ENCODE assay signal across 11 mouse cellular contexts in genomic region chr11:19917381-19918245, GRCm38 (mm10). TPM values are rescaled to one million over a fixed set of nuclear protein-coding genes. Genes with fewer than 3 reads are reported as not detected.
DNase-seq lines count a peak whose midpoint lies in the region; ATAC-seq and TF ChIP-seq lines count a peak whose summit lies in the region.
"Had no signal": no experiment of that assay in that cellular context is flagged by ENCODE, and none has a peak within 500 bp of the region (broad histone marks: within the 10 kb centered on the region; RNA-seq: fewer than 3 reads in every experiment).

No protein-coding gene starts in this region.

- WGBS in heart, embryonic 12.5 days, result 26% methylated on average over 9 of the region's 9 CpGs
- 8% methylated on average over 9 of the region's 9 CpGs for WGBS in midbrain, embryonic 12.5 days
- 9% methylated on average over 9 of the region's 9 CpGs for WGBS in midbrain, embryonic 16.5 days
- 61% methylated on average over 9 of the region's 9 CpGs for WGBS in liver, postnatal 0 days (ENCODE audit: insufficient replicate concordance)

- peaks cover 17% of the 10 kb centered on the region for H3K4me1 ChIP-seq in heart, embryonic 12.5 days (replicated peaks)
- peaks cover 28% of the 10 kb centered on the region for H3K4me1 ChIP-seq in midbrain, embryonic 12.5 days
- peaks cover 13% of the 10 kb centered on the region for H3K4me1 ChIP-seq in midbrain, embryonic 16.5 days (ENCODE audit: control insufficient read depth, insufficient read depth, low read length)
- H3K4me1 ChIP-seq in liver, postnatal 0 days (ENCODE audit: insufficient read depth), result peaks cover 12% of the 10 kb centered on the region; the same call in 1 of the 2 replicates

- ATAC-seq in heart, embryonic 12.5 days (ENCODE audit: insufficient number of reproducible peaks, low FRiP score), result no peak
- no peak for ATAC-seq in midbrain, embryonic 12.5 days (ENCODE audit: low FRiP score, low read depth)
- ATAC-seq in midbrain, embryonic 16.5 days, result no peak
- ATAC-seq in liver, postnatal 0 days, result no peak

- H3K27me3 ChIP-seq in heart, embryonic 12.5 days (replicated peaks), result no peaks in the 10 kb centered on the region
- peaks cover 28% of the 10 kb centered on the region for H3K27me3 ChIP-seq in midbrain, embryonic 12.5 days
- no peaks in the 10 kb centered on the region for H3K27me3 ChIP-seq in midbrain, embryonic 16.5 days (ENCODE audit: control insufficient read depth, insufficient read depth, low read depth, low read length)
- H3K27me3 ChIP-seq in liver, postnatal 0 days (ENCODE audit: insufficient read depth, low read length), result no peaks in the 10 kb centered on the region
- H3K27me3 ChIP-seq: megakaryocyte, embryonic 14.5 days had no signal

- no peak overlapping the region for H3K27ac ChIP-seq in heart, embryonic 12.5 days (ENCODE audit: poor library complexity, severe bottlenecking)
- 0 out of 2 replicates have a peak overlapping the region, but pooled peaks have one; percentile 30 for H3K27ac ChIP-seq in midbrain, embryonic 12.5 days (replicated peaks)
- no peak overlapping the region for H3K27ac ChIP-seq in midbrain, embryonic 16.5 days (ENCODE audit: low read length)
- H3K27ac ChIP-seq in liver, postnatal 0 days (ENCODE audit: low read depth), result no peak overlapping the region
- H3K27ac ChIP-seq: liver, embryonic 14.5 days had no signal

- peaks cover 4% of the 10 kb centered on the region; the same call in 1 of the 2 replicates for H3K9me3 ChIP-seq in heart, embryonic 12.5 days (replicated peaks)
- no peaks in the 10 kb centered on the region for H3K9me3 ChIP-seq in midbrain, embryonic 12.5 days
- H3K9me3 ChIP-seq in midbrain, embryonic 16.5 days (replicated peaks; ENCODE audit: control insufficient read depth, low read length, poor library complexity, severe bottlenecking), result 0 out of 2 replicates have a peak, but pooled peaks cover 2% of the 10 kb centered on the region
- H3K9me3 ChIP-seq in liver, postnatal 0 days (ENCODE audit: low read length), result peaks cover 4% of the 10 kb centered on the region; the same call in 1 of the 2 replicates

- H3K36me3 ChIP-seq in heart, embryonic 12.5 days, result no peaks in the 10 kb centered on the region
- no peaks in the 10 kb centered on the region for H3K36me3 ChIP-seq in midbrain, embryonic 12.5 days
- no peaks in the 10 kb centered on the region for H3K36me3 ChIP-seq in midbrain, embryonic 16.5 days (ENCODE audit: control insufficient read depth, insufficient read depth, low read length)
- no peaks in the 10 kb centered on the region for H3K36me3 ChIP-seq in liver, postnatal 0 days (replicated peaks; ENCODE audit: insufficient read depth, low read length)

- no peak overlapping the region for H3K4me3 ChIP-seq in heart, embryonic 12.5 days
- no peak overlapping the region; the same call in 1 of the 2 replicates for H3K4me3 ChIP-seq in midbrain, embryonic 12.5 days
- H3K4me3 ChIP-seq in midbrain, embryonic 16.5 days (ENCODE audit: low read depth, low read length), result no peak overlapping the region
- no peak overlapping the region for H3K4me3 ChIP-seq in liver, postnatal 0 days (ENCODE audit: low read depth, low read length)

- TF ChIP-seq EP300 in liver, postnatal 0 days (IDR thresholded peaks at IDR 0.05; ENCODE audit: low read depth), result no peak

- no peak overlapping the region for H3K9ac ChIP-seq in heart, embryonic 12.5 days
- no peak overlapping the region for H3K9ac ChIP-seq in midbrain, embryonic 12.5 days (replicated peaks)
- no peak overlapping the region for H3K9ac ChIP-seq in midbrain, embryonic 16.5 days (ENCODE audit: low read depth, low read length)
- H3K9ac ChIP-seq in liver, postnatal 0 days (replicated peaks), result no peak overlapping the region
- H3K9ac ChIP-seq: liver, embryonic 14.5 days had no signal

- TF ChIP-seq CTCF in liver, postnatal 0 days (IDR thresholded peaks at IDR 0.05; ENCODE audit: low read depth), result no peak

- DNase-seq in heart, adult 9 months (ENCODE audit: low spot score in 2 of 2), result no peak
- DNase-seq in cerebellum, postnatal 25 days, result peak; percentile 60 to 69
- DNase-seq in ovary, postnatal 36 days (ENCODE audit: low spot score), result peak; percentile 23
- DNase-seq in liver, postnatal 0 days, result no peak
- no peak for DNase-seq in lung, postnatal 25 days (ENCODE audit: low spot score)
- DNase-seq: heart, postnatal 36 days had no signal

- peak overlapping the region; percentile 2; the same call in 1 of the 2 replicates for H3K4me2 ChIP-seq in heart, embryonic 12.5 days
- no peak overlapping the region for H3K4me2 ChIP-seq in midbrain, embryonic 12.5 days (replicated peaks)
- no peak overlapping the region for H3K4me2 ChIP-seq in midbrain, embryonic 16.5 days (ENCODE audit: low read length)
- H3K4me2 ChIP-seq in liver, postnatal 0 days (ENCODE audit: low read depth, low read length), result no peak overlapping the region

RNA-seq across cellular contexts. Expression of gene Spred2, which starts 6.6 kb away (rescaled TPM):
- polyA plus RNA-seq in heart, embryonic 12.5 days (2016; fragmentation: Nextera tagmentation; extraction: Ambion mirVana), result 5.2 and 5.5 TPM in 2 replicates
- 5.6 and 7.5 TPM in 2 replicates for polyA plus RNA-seq in midbrain, embryonic 12.5 days (2016; fragmentation: Nextera tagmentation; extraction: Ambion mirVana)
- 4.8 and 6.1 TPM in 2 replicates for polyA plus RNA-seq in midbrain, embryonic 16.5 days (2015; fragmentation: Nextera tagmentation; extraction: Ambion mirVana)
- polyA plus RNA-seq in liver, postnatal 0 days (2015; fragmentation: Nextera tagmentation; extraction: Ambion mirVana), result 1.3 and 1.4 TPM in 2 replicates

Comparison
In these comparisons a context has a peak if more than half of its experiments do, and no peak if none do; other contexts are left out.
1. DNase-seq: peak in cerebellum, postnatal 25 days (2 of 2) and ovary, postnatal 36 days (single experiment); none in heart, adult 9 months (0 of 2), liver, postnatal 0 days (single experiment) and lung, postnatal 25 days (single experiment).